Mouse (Mus musculus) gastrocnemius, adult 2 months (tissue): ENCODE measurements at regions not wholly inside any gene's neighbourhood (a gene's known extent, or its start where the extent isn't known, plus 50 kb on each side); places are given as distances from the start of the nearest gene placed in this dataset.
"Not testable (repeated sequence)": the region's sequence is repeated elsewhere in the genome, so short reads cannot be mapped to it uniquely, and the experiment has no call there.

Experiments used
- DNase-seq: peaks from one replicate; pipeline ENCODE4 v3.0.0; 2022
- H3K27ac ChIP-seq: fragments of 200-600 bp; 2 replicates; pipeline ENCODE4 v1.8.1; 2022; ENCODE audit warnings: mild to moderate bottlenecking
- H3K4me3 ChIP-seq: fragments of 200-600 bp; 2 replicates; pipeline ENCODE4 v1.8.1; 2022; ENCODE audit warnings: mild to moderate bottlenecking, moderate library complexity
- CTCF ChIP-seq: fragments of 200-600 bp; IDR thresholded peaks from 2 replicates; pipeline ENCODE4 v1.8.1; 2022; ENCODE audit warnings: antibody characterized with exemption, mild to moderate bottlenecking, moderate library complexity
- intact Hi-C: fragments of 180-260 bp; cut with DNase I; formaldehyde crosslinking; loops from one replicate; pipeline ENCODE4 v1.15.1; 2025

GRCm38 (mm10) chr1:48792573-48792972 lies 1899.9 kb upstream of the Slc39a10 start:
- no peak for TF ChIP-seq CTCF
- Histone ChIP-seq H3K4me3 (no peak overlapping the region), H3K27ac (no peak overlapping the region)
- intact Hi-C loops = no loop called here
- DNase-seq = no peak

DNA sequence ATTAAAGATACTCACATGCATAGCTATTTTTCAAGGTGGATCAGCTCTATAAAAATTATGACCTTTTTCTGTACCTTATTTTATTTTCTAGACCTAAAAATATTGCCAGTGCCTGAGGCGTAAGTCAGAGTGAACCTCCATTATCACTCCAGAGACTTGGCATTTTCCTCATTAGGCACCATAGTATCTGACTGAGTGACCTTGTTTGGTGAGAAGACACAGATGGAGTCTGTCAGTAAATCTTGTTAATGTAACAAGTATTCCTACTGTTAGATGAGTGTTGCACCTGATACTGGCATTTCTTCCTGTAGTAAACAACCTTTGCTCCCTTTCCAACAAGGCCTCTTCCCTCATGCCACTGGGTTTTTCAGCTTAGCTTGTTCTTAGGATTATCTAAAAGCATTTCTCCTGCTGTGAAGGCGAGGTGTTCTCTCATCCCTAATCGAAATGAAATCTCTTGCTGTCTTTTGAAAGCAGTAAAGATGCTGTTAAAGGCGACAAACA lies 1860.7 kb upstream of the Slc39a10 start:
- TF ChIP-seq CTCF = no peak
- no peak overlapping the region for H3K4me3 ChIP-seq
- no peak overlapping the region for H3K27ac ChIP-seq
- DNase-seq = no peak
- intact Hi-C loops = no loop called here

- intact Hi-C loops = no loop called here
- no peak for DNase-seq
- Histone ChIP-seq H3K4me3 (no peak overlapping the region), H3K27ac (no peak overlapping the region)
- no peak for TF ChIP-seq CTCF
Measured at GRCm38 (mm10) chr1:48733580-48733979, 1840.9 kb upstream of the Slc39a10 start.

DNA sequence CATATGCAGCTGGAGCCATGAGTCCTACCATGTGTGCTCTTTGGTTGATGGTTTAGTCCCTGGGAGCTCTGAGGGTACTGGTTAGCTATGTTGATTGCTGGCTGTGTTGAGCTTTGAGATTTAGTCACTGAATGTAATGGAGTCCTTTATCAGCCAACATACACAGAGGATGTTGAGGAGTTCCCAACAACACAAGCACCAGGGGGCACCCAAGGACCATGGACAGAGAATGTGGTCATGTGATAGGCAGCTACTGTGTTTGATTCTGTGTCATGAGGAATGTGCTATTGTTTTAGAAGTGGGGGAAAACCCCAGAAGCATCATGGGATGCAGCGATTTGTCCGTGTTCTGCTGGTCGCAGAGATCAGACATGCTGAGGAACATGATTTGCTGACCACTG lies 1816.0 kb upstream of the Slc39a10 start:
- peak; percentile 41 for TF ChIP-seq CTCF
- H3K27ac ChIP-seq, H3K4me3 ChIP-seq, intact Hi-C loops: not testable (repeated sequence)
- DNase-seq = peak; percentile 17
